Mouse (Mus musculus) bone marrow macrophage, adult 2 months (primary cell): ENCODE measurements at regions not wholly inside any gene's neighbourhood (a gene's known extent, or its start where the extent isn't known, plus 50 kb on each side); places are given as distances from the start of the nearest gene placed in this dataset.

Source experiments
- CTCF ChIP-seq: IDR thresholded peaks from 2 replicates; pipeline ENCODE4 v1.5.1; 2012; ENCODE audit warnings: low read depth, mild to moderate bottlenecking, low read length, moderate library complexity
- POLR2A ChIP-seq: IDR thresholded peaks from 2 replicates; pipeline ENCODE4 v1.6.1; 2012; ENCODE audit warnings: mild to moderate bottlenecking, low read depth, low read length, borderline replicate concordance

- TF ChIP-seq POLR2A (no peak), CTCF (no peak)
Observed at GRCm38 (mm10) chr12:29090451-29090850, 338.8 kb downstream of the Eipr1 start.
